Mouse (Mus musculus) T-helper 1 cell (primary cell): ENCODE measurements around the gene C530008M17Rik.

Source experiments
- in situ Hi-C: fragments of 300-600 bp; cut with MboI, MseI; formaldehyde crosslinking; loops from one replicate; pipeline ENCODE4 v1.15.1; 2025; ENCODE audit warnings: high pct_unique_total_duplicates

Gene C530008M17Rik

GRCm38 (mm10) chr5:76664936-76665335, 8.6 kb downstream of the C530008M17Rik start:
- in situ Hi-C loops: no loop called here

GRCm38 (mm10) chr5:76665421-76665820, 9.1 kb downstream of the C530008M17Rik start:
- in situ Hi-C loops: no loop called here

- in situ Hi-C loops: no loop called here
Measured at GRCm38 (mm10) chr5:76666026-76666756, 9.9 kb downstream of the C530008M17Rik start.

GRCm38 (mm10) chr5:76668118-76668517, 11.8 kb downstream of the C530008M17Rik start:
- in situ Hi-C loops: no loop called here

- in situ Hi-C loops: no loop called here
Measured at GRCm38 (mm10) chr5:76668547-76668946, 12.2 kb downstream of the C530008M17Rik start.

- in situ Hi-C loops: no loop called here
Measured at GRCm38 (mm10) chr5:76670183-76670582, 13.9 kb downstream of the C530008M17Rik start.

GRCm38 (mm10) chr5:76674022-76674653, 17.8 kb downstream of the C530008M17Rik start:
- in situ Hi-C loops: no loop called here

- in situ Hi-C loops: no loop called here
Measured at GRCm38 (mm10) chr5:76675369-76675768, 19.1 kb downstream of the C530008M17Rik start.

- in situ Hi-C loops: no loop called here
Measured at GRCm38 (mm10) chr5:76680959-76681358, 24.6 kb downstream of the C530008M17Rik start.

GRCm38 (mm10) chr5:76681895-76682656, 25.8 kb downstream of the C530008M17Rik start:
- in situ Hi-C loops: no loop called here

GRCm38 (mm10) chr5:76683455-76683854, 27.1 kb downstream of the C530008M17Rik start:
- in situ Hi-C loops: no loop called here

GRCm38 (mm10) chr5:76684658-76685605, 28.6 kb downstream of the C530008M17Rik start:
- in situ Hi-C loops: no loop called here

- in situ Hi-C loops: no loop called here
Measured at GRCm38 (mm10) chr5:76687961-76688600, 31.8 kb downstream of the C530008M17Rik start.

- in situ Hi-C loops: no loop called here
Measured at GRCm38 (mm10) chr5:76688643-76689042, 32.3 kb downstream of the C530008M17Rik start.

- in situ Hi-C loops: no loop called here
Measured at GRCm38 (mm10) chr5:76690177-76690593, 33.9 kb downstream of the C530008M17Rik start.

GRCm38 (mm10) chr5:76691251-76691650, 34.9 kb downstream of the C530008M17Rik start:
- in situ Hi-C loops: no loop called here

GRCm38 (mm10) chr5:76691706-76692424, 35.6 kb downstream of the C530008M17Rik start:
- in situ Hi-C loops: no loop called here

GRCm38 (mm10) chr5:76697536-76697935, 41.2 kb downstream of the C530008M17Rik start:
- in situ Hi-C loops: no loop called here

- in situ Hi-C loops: no loop called here
Measured at GRCm38 (mm10) chr5:76698187-76698586, 41.9 kb downstream of the C530008M17Rik start.
